18 mouse cellular contexts compared by ENCODE assay signal in genomic region chr9:114549117-114549516, GRCm38 (mm10). TPM values are rescaled to one million over a fixed set of nuclear protein-coding genes. Genes with fewer than 3 reads are reported as not detected.
A peak's percentile ranks its signal among the peaks of the same experiment; 100 is the strongest.
DNase-seq lines count a peak whose midpoint lies in the region; ATAC-seq lines count a peak whose summit lies in the region.
"Had no signal": no experiment of that assay in that cellular context is flagged by ENCODE, and none has a peak within 500 bp of the region (broad histone marks: within the 10 kb centered on the region; RNA-seq: fewer than 3 reads in every experiment).

No protein-coding gene starts in this region.

- H3K9me3 ChIP-seq in forebrain, embryonic 12.5 days: no peaks in the 10 kb centered on the region
- H3K9me3 ChIP-seq in forebrain, embryonic 14.5 days (replicated peaks; ENCODE audit: control insufficient read depth, low read length): no peaks in the 10 kb centered on the region
- H3K9me3 ChIP-seq in lung, embryonic 15.5 days: no peaks in the 10 kb centered on the region
- no peaks in the 10 kb centered on the region for H3K9me3 ChIP-seq in liver, embryonic 15.5 days (replicated peaks)
- H3K9me3 ChIP-seq: hindbrain, embryonic 12.5 days; megakaryocyte, embryonic 14.5 days had no signal

- H3K27ac ChIP-seq in forebrain, embryonic 12.5 days: no peak overlapping the region
- H3K27ac ChIP-seq in forebrain, embryonic 14.5 days (ENCODE audit: low read depth, low read length): no peak overlapping the region
- peak overlapping the region; percentile 87; the same call in 1 of the 2 replicates for H3K27ac ChIP-seq in lung, embryonic 15.5 days
- H3K27ac ChIP-seq in liver, embryonic 15.5 days (replicated peaks): 0 out of 2 replicates have a peak overlapping the region, but pooled peaks have one; percentile 64
- H3K27ac ChIP-seq: liver, embryonic 14.5 days had no signal

- ATAC-seq in forebrain, embryonic 12.5 days (ENCODE audit: low FRiP score): no peak
- ATAC-seq in forebrain, embryonic 14.5 days: no peak
- ATAC-seq in lung, embryonic 15.5 days (ENCODE audit: borderline replicate concordance, extremely low read depth, low FRiP score, low TSS enrichment): no peak
- no peak for ATAC-seq in liver, embryonic 15.5 days (ENCODE audit: insufficient read depth)

- 11% methylated on average over 5 of the region's 5 CpGs for WGBS in forebrain, embryonic 12.5 days
- WGBS in forebrain, embryonic 14.5 days: 9% methylated on average over 5 of the region's 5 CpGs
- 40% methylated on average over 5 of the region's 5 CpGs for WGBS in lung, embryonic 15.5 days
- WGBS in liver, embryonic 15.5 days (ENCODE audit: insufficient replicate concordance): 65% methylated on average over 5 of the region's 5 CpGs

- no peaks in the 10 kb centered on the region for H3K36me3 ChIP-seq in forebrain, embryonic 12.5 days (replicated peaks)
- H3K36me3 ChIP-seq in forebrain, embryonic 14.5 days (ENCODE audit: control insufficient read depth, insufficient read depth, low read length): no peaks in the 10 kb centered on the region
- H3K36me3 ChIP-seq in lung, embryonic 15.5 days: no peaks in the 10 kb centered on the region
- H3K36me3 ChIP-seq in liver, embryonic 15.5 days (replicated peaks): no peaks in the 10 kb centered on the region
- H3K36me3 ChIP-seq: hindbrain, embryonic 12.5 days had no signal

- 0 out of 2 replicates have a peak overlapping the region, but pooled peaks have one; percentile 1 for H3K4me2 ChIP-seq in forebrain, embryonic 12.5 days
- no peak overlapping the region for H3K4me2 ChIP-seq in forebrain, embryonic 14.5 days (ENCODE audit: low read length)
- no peak overlapping the region for H3K4me2 ChIP-seq in lung, embryonic 15.5 days
- H3K4me2 ChIP-seq in liver, embryonic 15.5 days: no peak overlapping the region
- H3K4me2 ChIP-seq: hindbrain, embryonic 12.5 days had no signal

- H3K9ac ChIP-seq in forebrain, embryonic 12.5 days: no peak overlapping the region
- no peak overlapping the region for H3K9ac ChIP-seq in forebrain, embryonic 14.5 days (ENCODE audit: low read length)
- H3K9ac ChIP-seq in lung, embryonic 15.5 days: no peak overlapping the region
- no peak overlapping the region for H3K9ac ChIP-seq in liver, embryonic 15.5 days
- H3K9ac ChIP-seq: hindbrain, embryonic 12.5 days; liver, embryonic 14.5 days had no signal

- H3K4me1 ChIP-seq in forebrain, embryonic 12.5 days: peaks cover 50% of the 10 kb centered on the region
- H3K4me1 ChIP-seq in forebrain, embryonic 14.5 days (ENCODE audit: control insufficient read depth, insufficient read depth, low read length): peaks cover 4% of the 10 kb centered on the region
- H3K4me1 ChIP-seq in lung, embryonic 15.5 days: peaks cover 82% of the 10 kb centered on the region
- H3K4me1 ChIP-seq in liver, embryonic 15.5 days (replicated peaks): peaks cover 52% of the 10 kb centered on the region

- H3K4me3 ChIP-seq in forebrain, embryonic 12.5 days (replicated peaks): no peak overlapping the region
- no peak overlapping the region for H3K4me3 ChIP-seq in forebrain, embryonic 14.5 days (ENCODE audit: low read depth, low read length)
- no peak overlapping the region for H3K4me3 ChIP-seq in lung, embryonic 15.5 days
- H3K4me3 ChIP-seq in liver, embryonic 15.5 days (replicated peaks): no peak overlapping the region
- H3K4me3 ChIP-seq: hindbrain, embryonic 12.5 days; megakaryocyte, embryonic 14.5 days; myocyte had no signal

- peaks cover 47% of the 10 kb centered on the region for H3K27me3 ChIP-seq in forebrain, embryonic 12.5 days
- H3K27me3 ChIP-seq in forebrain, embryonic 14.5 days (replicated peaks; ENCODE audit: control insufficient read depth, insufficient read depth, low read length): 0 out of 2 replicates have a peak, but pooled peaks cover 8% of the 10 kb centered on the region
- H3K27me3 ChIP-seq in lung, embryonic 15.5 days: no peaks in the 10 kb centered on the region
- H3K27me3 ChIP-seq in liver, embryonic 15.5 days: no peaks in the 10 kb centered on the region
- H3K27me3 ChIP-seq: hindbrain, embryonic 12.5 days had no signal

- DNase-seq in forebrain, embryonic 14.5 days (ENCODE audit: low spot score): no peak
- DNase-seq in lung, postnatal 25 days (ENCODE audit: low spot score): no peak
- DNase-seq in ZHBTc4 (ENCODE audit: low read depth, low spot score): peak; percentile 92
- no peak for DNase-seq in left cerebral cortex, adult 8-10 months (ENCODE audit: low spot score in 2 of 2)
- no peak for DNase-seq in gastrocnemius, adult 8-10 months (ENCODE audit: low spot score in 2 of 2)
- DNase-seq: cerebellum, postnatal 25 days; gastrocnemius, postnatal 36 days had no signal

RNA-seq across cellular contexts. Expression of gene Trim71, which starts 15.1 kb away (rescaled TPM):
- 0.36 and 0.52 TPM in 2 replicates for polyA plus RNA-seq in forebrain, embryonic 12.5 days (2016; fragmentation: Nextera tagmentation; extraction: Ambion mirVana)
- 0.04 and 0.05 TPM in 2 replicates for polyA plus RNA-seq in forebrain, embryonic 14.5 days (2014; fragmentation: Nextera tagmentation; extraction: Ambion mirVana)
- polyA plus RNA-seq in lung, embryonic 15.5 days (2015; fragmentation: Nextera tagmentation; extraction: Ambion mirVana): 1.2 TPM in 2 replicates
- polyA plus RNA-seq in liver, embryonic 15.5 days (2015; fragmentation: Nextera tagmentation; extraction: Ambion mirVana): 0.86 TPM in 2 replicates
- total RNA-seq in left cerebral cortex, adult 8-10 months (2022): under 1 TPM; 0.46 to 0.67 (median 0.59) TPM
- total RNA-seq in gastrocnemius, adult 8-10 months (2022): not detected
- total RNA-seq: gastrocnemius, postnatal 36 days; MEL had no signal
- polyA plus RNA-seq: heart, embryonic 14.5 days had no signal

RNA-seq across cellular contexts. Expression of gene C130032M10Rik, which starts 33.6 kb away (rescaled TPM):
- polyA plus RNA-seq in forebrain, embryonic 12.5 days (2016; fragmentation: Nextera tagmentation; extraction: Ambion mirVana): not detected in 2 replicates
- not detected in 2 replicates for polyA plus RNA-seq in forebrain, embryonic 14.5 days (2014; fragmentation: Nextera tagmentation; extraction: Ambion mirVana)
- polyA plus RNA-seq in lung, embryonic 15.5 days (2015; fragmentation: Nextera tagmentation; extraction: Ambion mirVana): 0.23 TPM in 1 of 2 replicates, not detected in the other
- polyA plus RNA-seq in liver, embryonic 15.5 days (2015; fragmentation: Nextera tagmentation; extraction: Ambion mirVana): not detected in 2 replicates
- total RNA-seq in left cerebral cortex, adult 8-10 months (2022): not detected
- not detected for total RNA-seq in gastrocnemius, adult 8-10 months (2022)
- total RNA-seq: adrenal gland, postnatal 36 days; gastrocnemius, postnatal 36 days; left cerebral cortex, postnatal 10 days; MEL had no signal
- polyA plus RNA-seq: liver, embryonic 14.5 days had no signal

RNA-seq across cellular contexts. Expression of gene Ccr4, which starts 44.4 kb away (rescaled TPM):
- not detected in 2 replicates for polyA plus RNA-seq in forebrain, embryonic 12.5 days (2016; fragmentation: Nextera tagmentation; extraction: Ambion mirVana)
- not detected in 2 replicates for polyA plus RNA-seq in forebrain, embryonic 14.5 days (2014; fragmentation: Nextera tagmentation; extraction: Ambion mirVana)
- 0.37 TPM in 1 of 2 replicates, not detected in the other for polyA plus RNA-seq in lung, embryonic 15.5 days (2015; fragmentation: Nextera tagmentation; extraction: Ambion mirVana)
- polyA plus RNA-seq in liver, embryonic 15.5 days (2015; fragmentation: Nextera tagmentation; extraction: Ambion mirVana): not detected in 2 replicates
- not detected for total RNA-seq in left cerebral cortex, adult 8-10 months (2022)
- total RNA-seq in gastrocnemius, adult 8-10 months (2022): not detected
- total RNA-seq: adrenal gland, postnatal 36 days; gastrocnemius, postnatal 36 days; left cerebral cortex, postnatal 10 days; MEL had no signal
- polyA plus RNA-seq: heart, embryonic 14.5 days; hindbrain, embryonic 12.5 days; liver, embryonic 14.5 days; myocyte had no signal

Comparison
In these comparisons a context has a peak if more than half of its experiments do, and no peak if none do; other contexts are left out.
1. H3K27ac ChIP-seq: peak in lung, embryonic 15.5 days (single experiment) and liver, embryonic 15.5 days (single experiment); none in forebrain, embryonic 12.5 days (single experiment) and forebrain, embryonic 14.5 days (single experiment).